Mouse (Mus musculus) cortical plate, adult 2 months (tissue): Measurements from ENCODE around the gene Apof. TPM values are rescaled to one million over a fixed set of nuclear protein-coding genes. Genes with fewer than 3 reads are reported as not detected.

Experiments
- H3K27ac ChIP-seq: fragments of 200-500 bp; 2 replicates; pipeline ENCODE4 v1.5.1; 2012; ENCODE audit warnings: low read length, control low read depth, inconsistent platforms; ENCODE audit not compliant: insufficient read depth
- H3K4me1 ChIP-seq: fragments of 200-500 bp; 2 replicates; pipeline ENCODE4 v1.6.1; 2011; ENCODE audit warnings: low read length; ENCODE audit not compliant: control insufficient read depth, insufficient read depth
- H3K4me3 ChIP-seq: fragments of 200-500 bp; 2 replicates; pipeline ENCODE4 v1.5.1; 2011; ENCODE audit warnings: mild to moderate bottlenecking, low read length, control low read depth; ENCODE audit not compliant: insufficient read depth
- CTCF ChIP-seq: fragments of 200-500 bp; IDR thresholded peaks from 2 replicates; pipeline ENCODE4 v1.5.1; 2011; ENCODE audit warnings: mild to moderate bottlenecking, control low read depth, low read length; ENCODE audit not compliant: insufficient read depth; ENCODE audit errors: extremely low read depth
- POLR2A ChIP-seq: fragments of 200-500 bp; IDR thresholded peaks from 2 replicates; pipeline ENCODE4 v1.6.1; 2011; ENCODE audit warnings: mild to moderate bottlenecking, low read length, control low read depth; ENCODE audit not compliant: insufficient read depth; ENCODE audit errors: extremely low read depth
- polyA plus RNA-seq: library from polyadenylated mRNA; depleted of rRNA; stranded (reverse); fragments of >200 nt; gene quantifications from 2 replicates; pipeline ENCODE4 v1.2.3, GENCODE M21; 2012

The Apof gene
- polyA plus RNA-seq, 1 experiment, result 0.29 TPM

- no peak overlapping the region for H3K27ac ChIP-seq
- TF ChIP-seq CTCF, result no peak
- TF ChIP-seq POLR2A, result no peak
- no peaks in the 10 kb centered on the region for H3K4me1 ChIP-seq
- no peak overlapping the region for H3K4me3 ChIP-seq
These were observed 28.1 kb downstream of the Apof start for GRCm38 (mm10) chr10:128296370-128297090.

- no peaks in the 10 kb centered on the region for H3K4me1 ChIP-seq
- TF ChIP-seq POLR2A, result no peak
- no peak overlapping the region for H3K4me3 ChIP-seq
- H3K27ac ChIP-seq, result no peak overlapping the region
These were observed 28.8 kb downstream of the Apof start for GRCm38 (mm10) chr10:128297221-128297620.

DNA sequence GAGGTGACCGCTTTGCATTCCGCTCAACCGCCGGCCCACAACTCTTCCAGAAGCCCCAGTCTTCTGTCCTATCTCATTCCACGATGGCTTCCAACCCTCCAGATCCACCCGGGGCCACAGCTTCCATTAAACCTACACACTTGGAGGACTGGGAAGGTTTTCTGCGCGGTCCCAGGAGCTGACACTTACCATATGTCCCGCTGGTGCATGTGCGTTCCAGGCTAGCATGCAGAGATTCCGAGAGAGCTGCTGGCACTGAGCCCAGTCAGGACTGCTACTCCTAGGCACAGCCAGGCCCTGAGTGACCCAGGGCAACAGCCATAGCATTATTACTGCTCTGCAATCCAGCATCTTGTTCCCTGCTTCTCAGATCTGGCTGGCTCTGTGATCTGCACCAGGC is 29.2 kb downstream of the Apof start:
- H3K4me1 ChIP-seq, result peaks cover 3% of the 10 kb centered on the region; the same call in 1 of the 2 replicates
- no peak overlapping the region for H3K27ac ChIP-seq
- no peak for TF ChIP-seq CTCF
- TF ChIP-seq POLR2A, result no peak
- H3K4me3 ChIP-seq, result no peak overlapping the region

GRCm38 (mm10) chr10:128298243-128298642 is 29.8 kb downstream of the Apof start:
- no peak overlapping the region for H3K27ac ChIP-seq
- no peak overlapping the region for H3K4me3 ChIP-seq
- TF ChIP-seq POLR2A, result no peak
- TF ChIP-seq CTCF, result no peak
- peaks cover 3% of the 10 kb centered on the region; the same call in 1 of the 2 replicates for H3K4me1 ChIP-seq

- Histone ChIP-seq H3K4me3 (no peak within 1 kb of the TSS), H3K4me1 (peaks cover 3% of the 10 kb centered on the region), H3K27ac (no peak within 1 kb of the TSS)
- TF ChIP-seq CTCF (no peak), POLR2A (no peak)
These were observed 30.3 kb downstream of the Apof start, which contains the start of gene Il23a for GRCm38 (mm10) chr10:128298702-128299171. Il23a (minus strand) TSS chr10:128298752.

- Histone ChIP-seq H3K4me1 (peaks cover 7% of the 10 kb centered on the region), H3K27ac (peak overlapping the region; percentile 68), H3K4me3 (peak overlapping the region; percentile 45)
- no peak for TF ChIP-seq POLR2A
- no peak for TF ChIP-seq CTCF
These were observed 33.9 kb downstream of the Apof start for GRCm38 (mm10) chr10:128302357-128302756.

DNA sequence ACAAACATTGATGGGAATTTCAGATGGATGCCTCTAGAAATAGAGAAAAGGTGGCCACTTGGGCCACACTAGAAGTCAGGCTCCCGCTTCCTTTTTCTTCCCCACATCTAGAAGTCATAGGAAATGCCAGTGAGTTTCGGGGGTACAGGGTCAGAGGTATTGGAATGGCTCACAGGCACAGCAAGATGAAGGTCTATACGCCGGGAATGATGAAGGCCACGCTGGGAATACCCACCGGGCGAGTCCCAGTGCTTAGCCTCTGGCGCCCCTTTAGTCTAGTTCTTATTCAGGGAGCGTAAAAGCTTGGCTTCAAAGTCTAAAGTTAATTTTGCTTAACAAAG is 34.3 kb downstream of the Apof start:
- Histone ChIP-seq H3K4me3 (peak overlapping the region; percentile 45), H3K4me1 (peaks cover 7% of the 10 kb centered on the region), H3K27ac (peak overlapping the region; percentile 68)
- TF ChIP-seq POLR2A, result no peak
- TF ChIP-seq CTCF, result no peak

DNA sequence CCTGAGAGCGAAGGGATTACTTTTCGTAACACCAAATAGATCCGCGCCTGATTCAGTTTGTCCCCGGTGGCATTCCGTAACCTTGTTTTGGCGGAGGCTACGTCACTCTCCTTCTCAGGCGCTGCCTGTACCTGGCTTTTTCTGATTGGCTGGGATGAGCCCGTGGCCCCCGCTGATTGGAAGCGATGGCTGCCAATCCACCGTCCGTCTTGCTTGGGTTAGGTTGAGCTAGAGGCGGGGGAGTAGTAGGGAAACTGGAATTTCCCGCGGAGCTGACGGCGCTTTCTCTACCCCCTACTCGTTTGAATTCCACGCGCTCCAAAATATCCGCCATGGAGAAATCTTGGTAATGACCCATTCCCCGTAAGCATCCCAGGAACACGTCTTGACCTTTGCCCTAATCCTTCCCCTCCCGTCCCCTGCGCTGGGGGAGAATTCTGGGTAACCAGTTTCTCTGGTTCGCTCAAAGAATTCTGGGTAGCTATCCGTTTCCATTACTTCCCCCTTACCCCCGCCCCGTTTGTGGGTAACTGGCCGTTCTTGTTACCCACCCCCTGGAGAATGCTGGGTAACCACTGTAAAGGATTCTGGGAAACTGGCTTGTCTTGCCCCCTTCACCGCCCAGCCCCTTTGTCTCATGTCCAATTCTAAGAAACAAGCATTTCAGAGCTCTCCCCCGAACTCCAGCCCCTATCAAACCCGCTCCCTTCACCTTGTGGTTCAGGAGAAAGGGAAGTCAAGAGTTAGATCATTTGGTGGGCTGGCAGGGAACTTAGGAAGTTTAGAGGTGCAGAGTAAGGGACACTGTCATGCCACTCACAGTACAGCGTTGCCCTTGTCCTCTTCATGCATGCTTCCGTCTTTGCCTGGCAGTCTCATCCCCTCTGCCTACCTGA is 34.9 kb downstream of the Apof start, which contains the start of gene Pan2:
Pan2 (plus strand) TSS at position 210 of the 896 bp plus-strand sequence.
- peak within 1 kb of the TSS; percentile 84 for H3K27ac ChIP-seq
- TF ChIP-seq CTCF, result no peak
- peak; percentile 76 for TF ChIP-seq POLR2A
- peak within 1 kb of the TSS; percentile 45 for H3K4me3 ChIP-seq
- H3K4me1 ChIP-seq, result peaks cover 7% of the 10 kb centered on the region

DNA sequence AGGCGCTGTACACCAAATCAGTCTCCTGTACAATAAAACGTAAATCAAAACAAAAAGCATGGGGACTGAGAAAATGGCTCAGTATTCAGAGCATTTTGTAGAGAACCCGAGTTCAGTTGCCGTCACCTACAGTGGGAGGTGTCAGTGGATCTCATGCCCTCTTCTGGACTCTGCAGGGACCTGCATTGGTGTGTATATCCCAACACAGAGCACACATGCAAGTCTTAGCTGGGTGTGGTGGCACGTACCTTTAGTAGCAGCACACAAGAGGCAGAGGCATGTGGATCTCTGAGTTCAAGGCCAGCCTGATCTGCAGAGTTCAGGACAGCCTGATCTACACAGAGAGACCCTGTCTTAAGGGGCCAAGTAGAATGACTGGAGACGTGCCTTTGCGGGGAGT is 41.2 kb downstream of the Apof start:
- Histone ChIP-seq H3K27ac (no peak overlapping the region), H3K4me1 (no peaks in the 10 kb centered on the region), H3K4me3 (no peak overlapping the region)
- TF ChIP-seq CTCF, result no peak
- TF ChIP-seq POLR2A, result no peak
